Mouse (Mus musculus) lung, postnatal 0 days (tissue): ENCODE data around the gene C4b. TPM values are rescaled to one million over a fixed set of nuclear protein-coding genes. Genes with fewer than 3 reads are reported as not detected.
"Not testable (repeated sequence)": the region's sequence is repeated elsewhere in the genome, so short reads cannot be mapped to it uniquely, and the experiment has no call there.

Experiments used
- ATAC-seq: fragments of 200-750 bp; cut with Nextera tagmentation; 2 replicates; pipeline ENCODE4 v1.8.0; 2017; ENCODE audit warnings: moderate library complexity
- DNase-seq: peaks from one replicate; pipeline ENCODE4 v3.0.0-alpha.2; 2016; ENCODE audit warnings: low spot score
- H3K27ac ChIP-seq: fragments of 300-500 bp; sonication (generic); 2 replicates; pipeline ENCODE4 v1.5.1; 2014; ENCODE audit warnings: antibody characterized with exemption, mild to moderate bottlenecking, low read length, mixed read lengths
- H3K27me3 ChIP-seq: fragments of 300-500 bp; sonication (generic); replicated peaks from 2 replicates; pipeline ENCODE4 v1.6.1; 2014; ENCODE audit warnings: low read length, mixed read lengths; ENCODE audit not compliant: insufficient read depth
- H3K36me3 ChIP-seq: fragments of 300-500 bp; sonication (generic); 2 replicates; pipeline ENCODE4 v1.6.1; 2014; ENCODE audit warnings: low read length, mixed read lengths; ENCODE audit not compliant: insufficient read depth
- H3K4me1 ChIP-seq: fragments of 300-500 bp; sonication (generic); 2 replicates; pipeline ENCODE4 v1.6.1; 2014; ENCODE audit warnings: antibody characterized with exemption, low read depth, low read length, mixed read lengths; ENCODE audit not compliant: insufficient read depth
- H3K4me2 ChIP-seq: fragments of 300-500 bp; sonication (generic); replicated peaks from 2 replicates; pipeline ENCODE4 v1.6.1; 2014; ENCODE audit warnings: low read depth, mild to moderate bottlenecking, low read length, moderate library complexity, mixed read lengths
- H3K4me3 ChIP-seq: fragments of 300-500 bp; sonication (generic); 2 replicates; pipeline ENCODE4 v1.5.1; 2014; ENCODE audit warnings: low read depth, low read length
- H3K9ac ChIP-seq: fragments of 300-500 bp; sonication (generic); replicated peaks from 2 replicates; pipeline ENCODE4 v1.6.1; 2014; ENCODE audit warnings: low read depth, mild to moderate bottlenecking
- H3K9me3 ChIP-seq: fragments of 300-500 bp; sonication (generic); 2 replicates; pipeline ENCODE4 v1.6.1; 2016; ENCODE audit warnings: low read length, mixed read lengths
- CTCF ChIP-seq: IDR thresholded peaks from 2 replicates; pipeline ENCODE4 v1.5.1; 2016; ENCODE audit warnings: antibody characterized with exemption, mild to moderate bottlenecking
- EP300 ChIP-seq: IDR thresholded peaks from 2 replicates; pipeline ENCODE4 v1.6.1; 2016; ENCODE audit warnings: antibody characterized with exemption, mild to moderate bottlenecking, control low read depth
- WGBS: fragments of 180-500 bp; shearing (Covaris S2); extraction: QIAGEN DNeasy Blood & Tissue Kit; methylation state at CpG from one replicate; pipeline ENCODE4 v1.1.7; 2014; 5-methylcytosine and 5-hydroxymethylcytosine counted together
- polyA plus RNA-seq: library from polyadenylated mRNA; unstranded; fragments of >200 nt; fragmentation: Nextera tagmentation; extraction: Ambion mirVana; gene quantifications from 2 replicates; pipeline ENCODE4 v1.2.1, GENCODE M21; 2015

C4b gene
- polyA plus RNA-seq, 1 experiment from 2014 or later = 6.5 TPM

GRCm38 (mm10) chr17:34740280-34740679, 3.4 kb downstream of the C4b start:
- no peaks in the 10 kb centered on the region for H3K36me3 ChIP-seq
- no peak overlapping the region for H3K4me2 ChIP-seq
- H3K9me3 ChIP-seq = no peaks in the 10 kb centered on the region
- H3K27ac ChIP-seq = no peak overlapping the region
- H3K9ac ChIP-seq = no peak overlapping the region
- no peaks in the 10 kb centered on the region for H3K4me1 ChIP-seq
- 53% methylated on average over 4 of the region's 4 CpGs for WGBS
- DNase-seq (no peak), ATAC-seq (no peak)
- no peaks in the 10 kb centered on the region for H3K27me3 ChIP-seq
- TF ChIP-seq CTCF (no peak), EP300 (no peak)
- no peak overlapping the region for H3K4me3 ChIP-seq

GRCm38 (mm10) chr17:34739708-34740107, 4.0 kb downstream of the C4b start:
- not testable (repeated sequence) for H3K9ac ChIP-seq, H3K36me3 ChIP-seq, H3K4me2 ChIP-seq, H3K9me3 ChIP-seq, DNase-seq, H3K27me3 ChIP-seq, H3K4me3 ChIP-seq, H3K4me1 ChIP-seq, H3K27ac ChIP-seq, ATAC-seq
- 83% methylated on average over 7 of the region's 7 CpGs for WGBS

- DNase-seq, H3K27me3 ChIP-seq, ATAC-seq, H3K27ac ChIP-seq, H3K4me2 ChIP-seq, H3K9ac ChIP-seq, H3K4me1 ChIP-seq, H3K36me3 ChIP-seq, H3K4me3 ChIP-seq, H3K9me3 ChIP-seq: not testable (repeated sequence)
- WGBS = 76% methylated on average over 5 of the region's 5 CpGs
Measured at GRCm38 (mm10) chr17:34737466-34737865, 6.2 kb downstream of the C4b start.

GRCm38 (mm10) chr17:34729779-34730553, 13.7 kb downstream of the C4b start:
- 75% methylated on average over 9 of the region's 12 CpGs for WGBS
- not testable (repeated sequence) for H3K36me3 ChIP-seq, H3K27me3 ChIP-seq, H3K9me3 ChIP-seq, H3K27ac ChIP-seq, ATAC-seq, DNase-seq, H3K9ac ChIP-seq, H3K4me2 ChIP-seq, H3K4me1 ChIP-seq, H3K4me3 ChIP-seq

DNA sequence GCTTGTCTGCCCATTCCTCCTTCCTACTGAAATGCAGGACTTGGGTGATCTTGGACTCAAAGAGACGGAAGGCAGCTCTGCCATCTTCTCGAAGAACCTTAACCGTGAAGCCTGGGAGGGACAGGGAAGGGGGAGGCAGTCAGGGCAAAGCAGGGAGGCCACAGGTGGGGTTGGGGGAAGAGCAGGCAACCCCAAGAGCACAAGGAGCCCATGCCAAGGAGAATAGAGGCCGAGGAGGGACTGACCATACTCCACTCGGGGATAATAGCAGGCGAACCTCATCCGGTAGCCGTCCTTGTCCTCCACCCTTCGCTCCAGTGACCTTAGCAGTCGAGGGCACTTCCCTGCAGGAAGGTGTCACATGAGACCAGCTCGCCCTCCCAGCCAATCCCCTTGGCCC, 14.5 kb downstream of the C4b start:
- DNase-seq, H3K9me3 ChIP-seq, H3K9ac ChIP-seq, H3K27ac ChIP-seq, H3K4me1 ChIP-seq, H3K27me3 ChIP-seq, H3K4me3 ChIP-seq, ATAC-seq, H3K36me3 ChIP-seq, H3K4me2 ChIP-seq: not testable (repeated sequence)
- 75% methylated on average over 10 of the region's 11 CpGs for WGBS

GRCm38 (mm10) chr17:34727887-34728286, 15.8 kb downstream of the C4b start:
- H3K4me3 ChIP-seq = no peak overlapping the region
- no peak for TF ChIP-seq CTCF
- no peak for TF ChIP-seq EP300
- no peaks in the 10 kb centered on the region for H3K9me3 ChIP-seq
- no peak overlapping the region for H3K27ac ChIP-seq
- no peaks in the 10 kb centered on the region for H3K4me1 ChIP-seq
- no peak overlapping the region for H3K9ac ChIP-seq
- H3K36me3 ChIP-seq = no peaks in the 10 kb centered on the region
- 73% methylated on average over 2 of the region's 2 CpGs for WGBS
- DNase-seq (no peak), ATAC-seq (no peak)
- H3K27me3 ChIP-seq = no peaks in the 10 kb centered on the region
- no peak overlapping the region for H3K4me2 ChIP-seq

- Histone ChIP-seq H3K4me2 (no peak overlapping the region), H3K4me3 (no peak overlapping the region), H3K27ac (no peak overlapping the region), H3K9me3 (no peaks in the 10 kb centered on the region), H3K27me3 (no peaks in the 10 kb centered on the region), H3K4me1 (no peaks in the 10 kb centered on the region), H3K36me3 (no peaks in the 10 kb centered on the region), H3K9ac (no peak overlapping the region)
- 80% methylated on average over 4 of the region's 4 CpGs for WGBS
- no peak for ATAC-seq
- TF ChIP-seq EP300 = no peak
- peak; percentile 39; the same call in 1 of the 2 replicates for TF ChIP-seq CTCF
- no peak for DNase-seq
Measured at GRCm38 (mm10) chr17:34723066-34723465, 20.6 kb downstream of the C4b start.

DNA sequence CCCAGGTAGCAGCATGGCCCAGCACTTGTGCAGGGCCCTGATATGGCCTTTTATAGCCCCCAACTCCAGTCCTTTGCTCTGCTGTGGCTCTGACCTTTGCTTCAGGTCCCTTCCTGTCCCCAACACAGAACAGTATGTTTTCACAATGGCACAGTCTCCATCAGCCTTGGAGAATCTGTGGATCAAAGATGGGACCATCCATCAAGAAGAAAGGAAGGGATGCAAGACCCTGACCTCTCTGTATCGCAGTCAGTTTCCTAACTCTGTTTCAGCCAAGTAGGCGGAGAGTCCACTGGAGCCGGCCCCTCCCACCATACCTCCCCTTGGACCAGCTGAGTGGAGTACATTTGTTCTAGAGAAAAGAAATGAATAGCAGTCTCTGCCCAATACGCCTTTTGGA, 21.4 kb downstream of the C4b start:
- 98% methylated on average over 2 of the region's 4 CpGs for WGBS
- not testable (repeated sequence) for H3K27me3 ChIP-seq

DNA sequence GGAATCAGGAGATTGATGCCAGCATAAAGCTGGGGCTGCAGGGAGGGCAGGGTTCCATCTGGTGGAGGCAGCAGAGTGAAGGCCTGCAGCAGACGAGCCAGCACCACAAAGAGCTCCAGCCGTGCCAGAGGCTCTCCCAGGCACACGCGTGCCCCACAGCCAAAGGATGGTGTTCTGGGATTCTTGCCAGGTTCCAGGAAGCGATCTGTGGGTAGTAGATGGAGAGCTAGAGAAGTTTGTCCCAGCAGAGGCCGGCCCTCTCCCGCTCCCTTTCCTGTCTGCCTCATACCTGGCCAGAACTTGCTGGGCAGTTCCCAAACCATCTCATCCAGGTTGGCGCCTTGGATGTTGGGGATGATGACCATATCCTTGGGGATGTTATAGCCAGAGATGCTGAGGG, 23.8 kb downstream of the C4b start:
- H3K27me3 ChIP-seq, H3K9me3 ChIP-seq, H3K4me1 ChIP-seq, H3K36me3 ChIP-seq, H3K4me3 ChIP-seq, DNase-seq, H3K9ac ChIP-seq, H3K4me2 ChIP-seq, H3K27ac ChIP-seq, ATAC-seq: not testable (repeated sequence)
- 49% methylated on average over 7 of the region's 8 CpGs for WGBS

More for the DNA sequence above, 21.4 kb downstream of the C4b start:
- not testable (repeated sequence) for ATAC-seq, H3K4me3 ChIP-seq, H3K9me3 ChIP-seq, H3K4me1 ChIP-seq, H3K9ac ChIP-seq, H3K36me3 ChIP-seq, H3K4me2 ChIP-seq, DNase-seq, H3K27ac ChIP-seq
